Mouse (Mus musculus): ENCODE measurements around the gene Tulp1.

DNA sequence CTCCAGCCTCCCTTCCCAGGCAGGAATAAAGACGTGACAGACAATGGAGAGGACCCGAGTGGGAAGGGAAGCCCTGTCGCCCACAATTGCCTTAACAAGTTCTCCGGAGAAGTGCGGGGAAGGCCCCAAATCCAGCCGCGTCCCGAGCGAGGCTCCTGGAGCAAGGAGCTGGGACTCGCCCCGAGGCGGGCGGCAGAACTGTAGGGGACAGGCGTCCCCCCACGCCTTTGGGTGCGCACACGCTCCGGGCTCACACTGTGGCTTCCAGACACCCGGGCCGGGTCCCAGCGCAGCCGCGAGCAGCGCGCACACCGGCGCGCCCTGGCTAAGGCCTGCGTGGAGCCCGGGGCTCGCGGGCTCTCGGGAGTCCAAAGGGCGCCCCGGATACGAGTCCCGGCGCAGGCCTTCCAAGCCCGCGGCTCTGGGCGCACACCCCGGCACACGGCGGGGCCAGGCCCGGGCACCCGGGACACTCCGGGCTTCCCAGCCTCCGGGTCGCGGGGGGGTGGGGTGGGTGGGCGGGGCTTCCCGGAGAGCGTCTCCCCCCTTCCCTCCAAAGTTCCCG lies 15.0 kb downstream of the Tulp1 start:
- TF ChIP-seq CTCF (IDR thresholded peaks at IDR 0.05; ENCODE audit: low read depth) (no peak), EP300 (optimal IDR thresholded peaks at IDR 0.05) (no peak)
